Mouse (Mus musculus): Measurements from ENCODE around the gene Psg19. TPM values are rescaled to one million over a fixed set of nuclear protein-coding genes. Genes with fewer than 3 reads are reported as not detected.

The Psg19 gene
- not detected in 2 replicates for polyA plus RNA-seq (2015; fragmentation: Nextera tagmentation; extraction: Ambion mirVana)

DNA sequence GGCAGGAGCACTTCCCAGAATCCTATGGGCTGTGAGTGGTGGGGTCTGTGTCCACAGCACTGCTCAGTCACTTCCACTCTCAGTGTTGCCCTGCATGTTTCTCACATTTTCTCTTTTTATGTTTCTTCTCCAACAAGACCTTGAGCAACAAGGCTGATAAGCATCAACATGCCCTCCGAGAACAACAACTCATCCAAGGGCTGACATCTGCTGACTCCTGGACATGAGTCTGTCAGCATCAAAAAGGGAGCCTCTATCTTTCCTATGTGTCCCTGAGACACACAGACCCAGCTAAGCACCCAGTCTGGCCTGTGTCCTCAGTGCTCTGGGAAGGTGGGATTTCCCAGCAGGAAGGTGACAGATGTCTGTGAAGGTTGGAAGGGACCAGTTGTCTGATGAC, at the start of gene Psg19:
Gene Psg19 (minus strand): TSS at position 101 of the 400 bp plus-strand sequence.
- Histone ChIP-seq H3K36me3 (ENCODE audit: control insufficient read depth, insufficient read depth, low read length) (no peaks in the 10 kb centered on the region), H3K9me3 (replicated peaks; ENCODE audit: control insufficient read depth, low read length, poor library complexity, severe bottlenecking) (no peaks in the 10 kb centered on the region), H3K27me3 (ENCODE audit: control insufficient read depth, insufficient read depth, low read depth, low read length) (no peaks in the 10 kb centered on the region), H3K4me2 (ENCODE audit: low read length) (no peak within 1 kb of the TSS), H3K4me1 (ENCODE audit: control insufficient read depth, insufficient read depth, low read length) (no peaks in the 10 kb centered on the region), H3K4me3 (ENCODE audit: low read depth, low read length) (no peak within 1 kb of the TSS), H3K27ac (ENCODE audit: low read length) (no peak within 1 kb of the TSS), H3K9ac (ENCODE audit: low read depth, low read length) (no peak within 1 kb of the TSS)
- ATAC-seq: no peak
- WGBS: 89% methylated on average over 1 of the region's 1 CpGs

DNA sequence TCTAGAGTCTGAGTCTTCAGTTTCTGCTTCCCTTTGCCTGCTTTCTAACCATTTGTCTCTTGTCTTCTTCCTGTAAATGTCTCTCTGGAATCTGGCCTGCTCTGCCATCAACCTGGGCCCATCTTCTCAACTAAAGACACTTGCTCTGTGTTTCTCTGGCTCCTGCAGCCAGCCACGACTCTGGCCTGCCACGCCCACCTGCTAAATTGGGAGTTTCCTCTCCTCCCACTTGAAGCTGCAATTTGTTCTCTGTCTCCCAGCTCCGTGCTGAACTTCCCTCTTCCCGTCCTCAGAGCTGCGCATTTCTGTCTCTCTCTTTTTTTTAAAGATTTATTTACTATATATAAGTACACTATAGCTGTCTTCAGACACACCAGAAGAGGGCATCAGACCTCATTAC, 46.5 kb upstream of the Psg19 start:
- 58% methylated on average over 5 of the region's 5 CpGs for whole genome bisulfite sequencing
- no peak for ATAC-seq
- Histone ChIP-seq H3K4me1 (ENCODE audit: control insufficient read depth, insufficient read depth, low read length) (no peaks in the 10 kb centered on the region), H3K4me2 (ENCODE audit: low read length) (no peak overlapping the region), H3K27me3 (ENCODE audit: control insufficient read depth, insufficient read depth, low read depth, low read length) (no peaks in the 10 kb centered on the region; the same call in 1 of the 2 replicates), H3K9ac (ENCODE audit: low read depth, low read length) (no peak overlapping the region), H3K9me3 (replicated peaks; ENCODE audit: control insufficient read depth, low read length, poor library complexity, severe bottlenecking) (no peaks in the 10 kb centered on the region), H3K36me3 (ENCODE audit: control insufficient read depth, insufficient read depth, low read length) (no peaks in the 10 kb centered on the region), H3K4me3 (ENCODE audit: low read depth, low read length) (no peak overlapping the region), H3K27ac (ENCODE audit: low read length) (no peak overlapping the region)

DNA sequence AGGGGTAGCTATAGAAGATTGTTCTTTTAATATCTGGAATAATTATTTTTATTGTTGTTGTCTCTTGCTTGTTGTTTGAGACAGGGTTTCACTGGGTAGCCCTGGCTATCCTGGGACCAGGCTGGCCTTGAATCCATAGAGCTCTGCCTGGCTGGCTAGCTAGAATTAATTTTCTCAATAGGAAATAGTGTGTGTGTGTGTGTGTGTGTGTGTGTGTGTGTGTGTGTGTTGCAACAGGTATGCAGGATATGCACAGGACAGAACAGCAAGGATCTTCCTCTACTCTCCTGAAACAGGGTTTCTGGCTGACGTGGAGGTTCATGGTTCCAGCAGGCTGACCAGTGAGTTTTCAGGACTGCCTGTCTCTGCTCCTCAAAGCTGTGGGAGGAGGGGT, 42.9 kb upstream of the Psg19 start:
- Histone ChIP-seq H3K27me3 (ENCODE audit: control insufficient read depth, insufficient read depth, low read depth, low read length) (no peaks in the 10 kb centered on the region), H3K36me3 (ENCODE audit: control insufficient read depth, insufficient read depth, low read length) (no peaks in the 10 kb centered on the region), H3K4me2 (ENCODE audit: low read length) (peak overlapping the region; percentile 48), H3K4me1 (ENCODE audit: control insufficient read depth, insufficient read depth, low read length) (no peaks in the 10 kb centered on the region), H3K9ac (ENCODE audit: low read depth, low read length) (no peak overlapping the region), H3K4me3 (ENCODE audit: low read depth, low read length) (no peak overlapping the region), H3K27ac (ENCODE audit: low read length) (no peak overlapping the region), H3K9me3 (replicated peaks; ENCODE audit: control insufficient read depth, low read length, poor library complexity, severe bottlenecking) (no peaks in the 10 kb centered on the region)
- ATAC-seq: peak; percentile 51
- WGBS: 55% methylated on average over 1 of the region's 1 CpGs

DNA sequence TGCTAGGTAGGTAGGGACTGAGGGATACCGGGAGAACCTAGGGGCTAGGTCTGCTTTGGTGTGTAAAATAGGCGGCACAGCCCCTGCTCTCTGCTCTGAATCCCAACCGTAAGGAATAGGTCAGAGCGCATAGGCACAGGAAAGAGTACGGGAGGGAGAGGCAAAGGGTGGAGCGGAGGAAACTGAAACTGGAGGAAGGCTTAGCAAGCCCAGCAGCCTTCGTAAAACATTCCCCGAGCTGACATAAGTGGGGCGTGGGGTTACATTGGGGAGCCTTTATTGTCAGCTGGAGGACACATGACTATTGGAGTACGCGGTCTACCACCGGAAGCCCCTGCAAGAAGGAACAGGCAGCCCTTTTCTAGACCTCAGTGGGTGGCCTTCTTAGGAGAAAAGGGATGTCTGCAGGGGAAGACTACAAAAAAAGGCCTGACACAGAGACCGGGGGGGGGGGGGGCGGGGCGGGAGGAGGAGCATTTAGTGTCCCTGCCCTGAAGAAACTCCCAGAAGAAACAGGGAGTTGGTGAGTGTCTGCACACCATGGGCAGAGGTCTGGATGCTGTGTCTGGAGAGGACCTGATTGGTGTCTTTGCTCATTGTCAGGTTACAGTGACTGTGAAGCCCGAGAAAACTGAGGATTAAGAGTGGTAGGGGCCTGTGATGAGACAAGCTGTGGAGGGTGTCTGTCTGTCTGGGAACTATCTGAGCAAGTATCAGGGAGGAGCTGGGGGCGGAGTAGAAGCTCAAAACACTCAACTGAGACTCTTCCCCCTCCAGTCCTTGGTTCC, 42.3 kb upstream of the Psg19 start:
- Histone ChIP-seq H3K36me3 (ENCODE audit: control insufficient read depth, insufficient read depth, low read length) (no peaks in the 10 kb centered on the region), H3K27ac (ENCODE audit: low read length) (peak overlapping the region; percentile 71), H3K9me3 (replicated peaks; ENCODE audit: control insufficient read depth, low read length, poor library complexity, severe bottlenecking) (no peaks in the 10 kb centered on the region), H3K27me3 (ENCODE audit: control insufficient read depth, insufficient read depth, low read depth, low read length) (no peaks in the 10 kb centered on the region), H3K4me1 (ENCODE audit: control insufficient read depth, insufficient read depth, low read length) (no peaks in the 10 kb centered on the region), H3K9ac (ENCODE audit: low read depth, low read length) (peak overlapping the region; percentile 66), H3K4me2 (ENCODE audit: low read length) (peak overlapping the region; percentile 74), H3K4me3 (ENCODE audit: low read depth, low read length) (peak overlapping the region; percentile 40)
- ATAC-seq: peak; percentile 77
- 4% methylated on average over 14 of the region's 17 CpGs for WGBS

DNA sequence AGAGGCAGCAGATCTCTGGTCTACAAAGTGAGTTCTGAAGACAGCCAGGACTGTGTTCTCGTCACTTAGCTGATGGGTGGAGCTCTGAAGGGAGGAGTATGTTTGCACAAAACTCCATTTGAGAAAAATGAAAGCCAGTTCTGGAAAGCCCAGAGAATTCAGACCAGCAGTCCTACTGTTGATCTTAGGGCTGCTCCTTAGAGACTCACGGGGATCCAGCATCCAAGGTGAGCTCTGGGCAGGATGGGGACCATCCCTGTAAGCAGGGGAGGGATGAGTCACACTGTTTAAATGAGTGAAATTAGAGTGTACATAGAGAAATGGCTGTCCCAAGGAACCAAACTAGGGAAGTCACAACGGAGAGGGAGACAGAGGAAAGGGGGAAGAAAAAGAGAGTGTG, 41.5 kb upstream of the Psg19 start, which contains the start of gene Mill2:
Gene Mill2 (plus strand): TSS at position 102 of the 400 bp plus-strand sequence.
- WGBS: 15% methylated on average over 3 of the region's 3 CpGs
- peak within 1 kb of the TSS; percentile 71 for H3K27ac ChIP-seq (ENCODE audit: low read length)
- no peaks in the 10 kb centered on the region for H3K9me3 ChIP-seq (replicated peaks; ENCODE audit: control insufficient read depth, low read length, poor library complexity, severe bottlenecking)
- peak within 1 kb of the TSS; percentile 66 for H3K9ac ChIP-seq (ENCODE audit: low read depth, low read length)
- peak within 1 kb of the TSS; percentile 74 for H3K4me2 ChIP-seq (ENCODE audit: low read length)
- no peaks in the 10 kb centered on the region for H3K4me1 ChIP-seq (ENCODE audit: control insufficient read depth, insufficient read depth, low read length)
- peak within 1 kb of the TSS; percentile 40 for H3K4me3 ChIP-seq (ENCODE audit: low read depth, low read length)
- peak; percentile 77 for ATAC-seq
- H3K36me3 ChIP-seq (ENCODE audit: control insufficient read depth, insufficient read depth, low read length): no peaks in the 10 kb centered on the region
- no peaks in the 10 kb centered on the region for H3K27me3 ChIP-seq (ENCODE audit: control insufficient read depth, insufficient read depth, low read depth, low read length)

DNA sequence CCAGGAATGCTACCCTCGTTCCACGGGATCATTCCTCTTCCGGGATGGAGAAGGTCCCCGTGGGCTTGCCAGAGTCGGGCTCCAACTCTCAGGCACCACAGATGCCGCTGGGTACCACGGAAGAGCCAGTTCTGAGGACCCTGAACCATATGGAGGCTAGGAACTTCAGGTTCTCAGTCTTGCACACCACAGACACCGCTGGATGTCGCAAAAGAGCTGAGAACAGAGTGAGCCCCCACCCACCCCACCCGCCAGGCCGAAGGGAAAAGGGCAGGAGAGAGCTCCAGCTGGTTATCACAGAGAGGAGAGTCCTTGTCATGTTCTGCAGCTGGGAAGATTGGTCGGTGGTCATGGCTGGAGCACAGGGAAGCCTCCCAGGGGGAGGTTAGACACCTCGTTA, 34.0 kb upstream of the Psg19 start:
- no peak overlapping the region for H3K4me3 ChIP-seq (ENCODE audit: low read depth, low read length)
- no peaks in the 10 kb centered on the region for H3K4me1 ChIP-seq (ENCODE audit: control insufficient read depth, insufficient read depth, low read length)
- ATAC-seq: no peak
- H3K27me3 ChIP-seq (ENCODE audit: control insufficient read depth, insufficient read depth, low read depth, low read length): no peaks in the 10 kb centered on the region
- no peak overlapping the region for H3K27ac ChIP-seq (ENCODE audit: low read length)
- H3K9ac ChIP-seq (ENCODE audit: low read depth, low read length): no peak overlapping the region
- no peaks in the 10 kb centered on the region for H3K9me3 ChIP-seq (replicated peaks; ENCODE audit: control insufficient read depth, low read length, poor library complexity, severe bottlenecking)
- H3K4me2 ChIP-seq (ENCODE audit: low read length): no peak overlapping the region
- WGBS: 57% methylated on average over 13 of the region's 13 CpGs
- no peaks in the 10 kb centered on the region for H3K36me3 ChIP-seq (ENCODE audit: control insufficient read depth, insufficient read depth, low read length)

DNA sequence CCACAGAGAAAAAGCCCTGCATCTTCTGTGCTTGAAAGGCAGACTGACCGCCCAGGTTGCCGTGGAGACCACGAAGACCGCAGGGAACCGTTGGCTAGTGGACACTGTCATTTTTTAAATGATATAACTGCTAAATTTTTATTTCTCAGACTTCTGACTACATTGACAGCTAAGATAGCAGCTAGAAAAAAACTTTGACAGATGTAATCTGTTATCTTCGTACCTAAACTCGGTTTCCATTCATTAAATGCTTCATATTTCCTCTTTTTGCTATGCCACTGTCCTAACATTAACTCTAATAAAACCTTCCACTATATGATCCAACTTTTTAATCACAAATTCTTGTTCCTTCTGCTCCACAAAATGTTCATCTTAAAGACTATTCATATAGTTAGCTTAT, 31.2 kb upstream of the Psg19 start:
- H3K4me3 ChIP-seq (ENCODE audit: low read depth, low read length): no peak overlapping the region
- H3K27me3 ChIP-seq (ENCODE audit: control insufficient read depth, insufficient read depth, low read depth, low read length): no peaks in the 10 kb centered on the region
- no peak for ATAC-seq
- WGBS: 67% methylated on average over 7 of the region's 7 CpGs
- no peaks in the 10 kb centered on the region for H3K9me3 ChIP-seq (replicated peaks; ENCODE audit: control insufficient read depth, low read length, poor library complexity, severe bottlenecking)
- no peak overlapping the region for H3K27ac ChIP-seq (ENCODE audit: low read length)
- no peak overlapping the region for H3K9ac ChIP-seq (ENCODE audit: low read depth, low read length)
- no peaks in the 10 kb centered on the region for H3K36me3 ChIP-seq (ENCODE audit: control insufficient read depth, insufficient read depth, low read length)
- H3K4me1 ChIP-seq (ENCODE audit: control insufficient read depth, insufficient read depth, low read length): no peaks in the 10 kb centered on the region
- no peak overlapping the region for H3K4me2 ChIP-seq (ENCODE audit: low read length)

DNA sequence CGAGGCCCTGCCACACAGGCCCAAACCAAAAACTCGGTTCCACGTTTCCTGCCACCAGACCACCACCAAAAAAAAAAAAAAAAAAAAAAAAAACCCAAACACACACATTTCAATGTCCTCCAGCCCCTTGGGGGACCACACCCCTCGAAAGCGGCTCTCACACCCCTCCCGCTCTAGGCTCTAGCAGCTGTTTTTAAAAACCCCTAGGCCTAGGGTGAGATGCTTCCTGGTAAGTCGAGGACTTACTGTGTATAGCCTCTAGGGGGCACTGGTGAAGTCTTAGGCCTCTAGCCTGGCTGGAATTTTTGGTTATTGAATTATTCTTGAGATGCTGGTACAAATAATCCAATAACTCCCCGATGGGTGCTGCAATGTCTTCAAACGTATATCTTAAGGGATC, 30.3 kb upstream of the Psg19 start:
- Histone ChIP-seq H3K4me3 (ENCODE audit: low read depth, low read length) (no peak overlapping the region), H3K4me2 (ENCODE audit: low read length) (no peak overlapping the region), H3K36me3 (ENCODE audit: control insufficient read depth, insufficient read depth, low read length) (no peaks in the 10 kb centered on the region), H3K9ac (ENCODE audit: low read depth, low read length) (no peak overlapping the region), H3K4me1 (ENCODE audit: control insufficient read depth, insufficient read depth, low read length) (no peaks in the 10 kb centered on the region), H3K9me3 (replicated peaks; ENCODE audit: control insufficient read depth, low read length, poor library complexity, severe bottlenecking) (no peaks in the 10 kb centered on the region), H3K27ac (ENCODE audit: low read length) (no peak overlapping the region), H3K27me3 (ENCODE audit: control insufficient read depth, insufficient read depth, low read depth, low read length) (no peaks in the 10 kb centered on the region)
- no peak for ATAC-seq
- 63% methylated on average over 9 of the region's 9 CpGs for WGBS

DNA sequence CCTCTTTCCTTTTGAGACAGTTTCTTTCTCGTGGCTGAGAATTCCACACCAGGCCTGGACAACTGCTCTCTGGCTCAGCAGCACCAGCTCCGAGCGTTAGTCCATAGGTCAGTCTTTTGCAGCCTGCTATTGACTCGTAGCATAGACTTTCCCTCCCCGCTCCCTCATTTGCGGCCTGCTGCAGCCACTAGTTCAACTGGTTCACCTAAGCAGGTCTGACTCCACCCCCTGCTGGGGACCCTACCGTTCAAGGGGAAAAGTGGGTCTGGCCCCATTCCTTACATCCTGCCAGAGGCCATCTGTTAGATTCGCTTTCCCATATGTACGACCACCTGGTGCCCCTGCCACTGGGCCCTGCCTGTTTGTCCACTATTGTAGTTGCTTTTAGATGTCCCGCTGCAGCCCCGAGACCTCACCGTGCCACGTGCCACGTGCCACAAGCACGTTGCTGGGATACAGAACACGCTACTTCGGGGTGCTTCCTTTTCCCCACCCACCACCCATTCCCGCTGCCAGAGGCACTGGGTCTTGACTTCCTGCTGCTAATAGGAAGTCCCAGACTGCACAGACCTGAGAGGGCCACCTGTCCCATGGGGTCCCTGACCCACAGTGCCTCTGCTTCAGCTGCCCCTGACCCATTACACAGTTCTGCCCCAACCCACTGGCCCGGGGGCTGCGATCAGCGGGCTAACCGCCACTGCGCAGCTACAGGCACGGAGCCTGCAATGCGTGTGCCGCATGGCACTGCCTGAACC, 29.6 kb upstream of the Psg19 start:
- no peaks in the 10 kb centered on the region for H3K4me1 ChIP-seq (ENCODE audit: control insufficient read depth, insufficient read depth, low read length)
- 61% methylated on average over 25 of the region's 26 CpGs for WGBS
- no peak overlapping the region for H3K9ac ChIP-seq (ENCODE audit: low read depth, low read length)
- H3K27me3 ChIP-seq (ENCODE audit: control insufficient read depth, insufficient read depth, low read depth, low read length): no peaks in the 10 kb centered on the region
- no peaks in the 10 kb centered on the region for H3K36me3 ChIP-seq (ENCODE audit: control insufficient read depth, insufficient read depth, low read length)
- no peak overlapping the region for H3K4me2 ChIP-seq (ENCODE audit: low read length)
- no peaks in the 10 kb centered on the region for H3K9me3 ChIP-seq (replicated peaks; ENCODE audit: control insufficient read depth, low read length, poor library complexity, severe bottlenecking)
- H3K27ac ChIP-seq (ENCODE audit: low read length): no peak overlapping the region
- ATAC-seq: peak; percentile 14; the same call in 1 of the 2 replicates
- H3K4me3 ChIP-seq (ENCODE audit: low read depth, low read length): no peak overlapping the region

Data from midbrain, embryonic 16.5 days (tissue).